Mouse (Mus musculus) bone marrow macrophage, adult 2 months (primary cell): ENCODE data around the gene Eif4a2. TPM values are rescaled to one million over a fixed set of nuclear protein-coding genes. Genes with fewer than 3 reads are reported as not detected.

Experiments used
- H3K27ac ChIP-seq: 2 replicates; pipeline ENCODE4 v1.5.1; 2012; ENCODE audit warnings: low read depth, low read length; ENCODE audit not compliant: insufficient read depth
- H3K4me1 ChIP-seq: 2 replicates; pipeline ENCODE4 v1.6.1; 2012; ENCODE audit warnings: low read length; ENCODE audit not compliant: control insufficient read depth, insufficient read depth
- H3K4me3 ChIP-seq: 2 replicates; pipeline ENCODE4 v1.5.1; 2012; ENCODE audit warnings: mild to moderate bottlenecking, low read length, moderate library complexity; ENCODE audit not compliant: insufficient read depth
- CTCF ChIP-seq: IDR thresholded peaks from 2 replicates; pipeline ENCODE4 v1.5.1; 2012; ENCODE audit warnings: low read depth, mild to moderate bottlenecking, low read length, moderate library complexity
- POLR2A ChIP-seq: IDR thresholded peaks from 2 replicates; pipeline ENCODE4 v1.6.1; 2012; ENCODE audit warnings: mild to moderate bottlenecking, low read depth, low read length, borderline replicate concordance
- polyA plus RNA-seq: library from polyadenylated mRNA; stranded (reverse); fragments of >200 nt; gene quantifications from 2 replicates; pipeline ENCODE4 v1.2.4, GENCODE M21; 2012; ENCODE audit not compliant: missing spikeins, insufficient read depth, insufficient read length

Eif4a2 gene
- polyA plus RNA-seq, 1 experiment = 255 TPM

GRCm38 (mm10) chr16:23127311-23127672, 20.0 kb downstream of the Eif4a2 start:
- Histone ChIP-seq H3K4me1 (peaks cover 12% of the 10 kb centered on the region), H3K27ac (0 out of 2 replicates have a peak overlapping the region, but pooled peaks have one; percentile 17), H3K4me3 (peak overlapping the region; percentile 73)
- TF ChIP-seq POLR2A = no peak

- Histone ChIP-seq H3K27ac (peak within 1 kb of the TSS; percentile 89), H3K4me3 (peak within 1 kb of the TSS; percentile 73), H3K4me1 (peaks cover 12% of the 10 kb centered on the region)
- TF ChIP-seq CTCF (peak; percentile 13; the same call in 1 of the 2 replicates), POLR2A (no peak; the same call in 1 of the 2 replicates)
These were observed 20.6 kb downstream of the Eif4a2 start, which contains the start of gene Rfc4 for GRCm38 (mm10) chr16:23127673-23128375. TSS of gene Rfc4 (minus strand) at chr16:23127737.

GRCm38 (mm10) chr16:23130303-23130702, 23.1 kb downstream of the Eif4a2 start:
- H3K4me1 ChIP-seq = peaks cover 16% of the 10 kb centered on the region
- no peak for TF ChIP-seq POLR2A
- TF ChIP-seq CTCF = no peak

GRCm38 (mm10) chr16:23132336-23132735, 25.1 kb downstream of the Eif4a2 start:
- no peak overlapping the region for H3K4me3 ChIP-seq
- no peak for TF ChIP-seq CTCF
- TF ChIP-seq POLR2A = no peak
- H3K27ac ChIP-seq = no peak overlapping the region
- peaks cover 26% of the 10 kb centered on the region for H3K4me1 ChIP-seq

More at GRCm38 (mm10) chr16:23130303-23130702, 23.1 kb downstream of the Eif4a2 start:
- Histone ChIP-seq H3K27ac (no peak overlapping the region), H3K4me3 (no peak overlapping the region)

GRCm38 (mm10) chr16:23135421-23136149, 28.3 kb downstream of the Eif4a2 start:
- no peak for TF ChIP-seq CTCF
- no peak for TF ChIP-seq POLR2A
- H3K4me3 ChIP-seq = peak overlapping the region; percentile 23
- peaks cover 26% of the 10 kb centered on the region for H3K4me1 ChIP-seq
- peak overlapping the region; percentile 79 for H3K27ac ChIP-seq

GRCm38 (mm10) chr16:23136406-23136970, 29.2 kb downstream of the Eif4a2 start:
- H3K4me3 ChIP-seq = no peak overlapping the region
- TF ChIP-seq POLR2A (no peak), CTCF (no peak)
- peaks cover 29% of the 10 kb centered on the region for H3K4me1 ChIP-seq
- H3K27ac ChIP-seq = peak overlapping the region; percentile 79

- no peak for TF ChIP-seq CTCF
- TF ChIP-seq POLR2A = no peak
- Histone ChIP-seq H3K4me1 (peaks cover 35% of the 10 kb centered on the region), H3K27ac (no peak overlapping the region), H3K4me3 (no peak overlapping the region)
These were observed 33.7 kb downstream of the Eif4a2 start for GRCm38 (mm10) chr16:23140911-23141310.

GRCm38 (mm10) chr16:23144326-23144725, 37.1 kb downstream of the Eif4a2 start:
- Histone ChIP-seq H3K4me1 (peaks cover 21% of the 10 kb centered on the region), H3K27ac (peak overlapping the region; percentile 1; the same call in 1 of the 2 replicates), H3K4me3 (no peak overlapping the region)
- TF ChIP-seq CTCF (no peak), POLR2A (no peak)

GRCm38 (mm10) chr16:23145211-23145610, 38.0 kb downstream of the Eif4a2 start:
- no peak overlapping the region for H3K4me3 ChIP-seq
- no peak for TF ChIP-seq CTCF
- no peak overlapping the region for H3K27ac ChIP-seq
- H3K4me1 ChIP-seq = peaks cover 21% of the 10 kb centered on the region

GRCm38 (mm10) chr16:23146280-23146679, 39.0 kb downstream of the Eif4a2 start, which contains the start of gene Adipoq:
TSS of gene Adipoq (plus strand) at chr16:23146536.
- TF ChIP-seq CTCF (no peak), POLR2A (no peak)
- Histone ChIP-seq H3K27ac (no peak within 1 kb of the TSS), H3K4me3 (no peak within 1 kb of the TSS), H3K4me1 (peaks cover 18% of the 10 kb centered on the region)
